7 mouse cellular contexts compared by ENCODE assay signal in the genomic region with DNA sequence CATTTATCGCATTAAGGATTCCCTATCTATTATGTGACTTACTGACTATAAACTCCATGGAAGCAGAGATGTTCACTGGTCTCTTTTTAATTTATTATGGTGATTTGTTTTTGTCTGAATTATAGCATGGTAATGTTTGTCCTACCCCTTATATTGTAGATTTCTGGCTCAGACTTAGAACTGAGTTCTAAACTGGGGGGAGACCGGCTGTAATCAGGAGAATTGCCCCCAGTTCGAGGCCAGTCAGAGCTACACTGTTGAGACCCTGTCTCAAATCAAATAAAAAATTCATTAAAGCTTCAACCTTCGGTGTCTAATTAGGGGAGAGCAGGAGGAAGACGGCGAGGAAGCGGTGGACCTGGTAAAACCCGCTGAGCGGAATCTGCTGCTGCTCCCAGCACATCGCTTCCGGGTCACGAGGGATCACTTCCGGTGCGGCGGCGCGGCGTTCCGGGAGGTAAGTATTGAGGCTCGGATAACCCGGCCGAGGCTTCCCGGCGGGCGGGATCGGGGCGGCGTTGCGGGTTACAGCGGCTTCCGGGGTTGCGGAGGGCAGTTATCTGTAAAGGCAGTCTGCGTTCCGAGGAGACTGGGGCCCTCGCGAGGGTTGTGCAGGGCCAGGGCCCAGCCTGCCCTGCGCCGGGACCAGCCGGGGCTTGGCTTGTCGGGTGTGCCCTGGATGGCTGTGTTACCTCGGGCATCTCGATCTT. TPM values are rescaled to one million over a fixed set of nuclear protein-coding genes. Genes with fewer than 3 reads are reported as not detected.
A peak's percentile ranks its signal among the peaks of the same experiment; 100 is the strongest.
DNase-seq lines count a peak whose midpoint lies in the region; ATAC-seq lines count a peak whose summit lies in the region.

Manbal (plus strand) TSS at position 411 of the 710 bp plus-strand sequence.

- no peaks in the 10 kb centered on the region; the same call in 1 of the 2 replicates for H3K4me1 ChIP-seq in embryonic facial prominence, embryonic 11.5 days (ENCODE audit: control insufficient read depth, insufficient read depth, low read length)
- H3K4me1 ChIP-seq in limb, embryonic 11.5 days (ENCODE audit: control insufficient read depth, insufficient read depth, low read length): peaks cover 4% of the 10 kb centered on the region; the same call in 1 of the 2 replicates
- peaks cover 19% of the 10 kb centered on the region for H3K4me1 ChIP-seq in midbrain, embryonic 14.5 days (ENCODE audit: control insufficient read depth, insufficient read depth, low read length)

- H3K9me3 ChIP-seq in embryonic facial prominence, embryonic 11.5 days (replicated peaks; ENCODE audit: control insufficient read depth, low read length): no peaks in the 10 kb centered on the region
- no peaks in the 10 kb centered on the region for H3K9me3 ChIP-seq in limb, embryonic 11.5 days (ENCODE audit: control insufficient read depth, low read length)
- no peaks in the 10 kb centered on the region for H3K9me3 ChIP-seq in midbrain, embryonic 14.5 days (ENCODE audit: control insufficient read depth, low read length)

- peak; percentile 87 for ATAC-seq in embryonic facial prominence, embryonic 11.5 days (replicated peaks; ENCODE audit: insufficient number of reproducible peaks, low FRiP score, low TSS enrichment, low read depth)
- peak; percentile 81 for ATAC-seq in limb, embryonic 11.5 days (ENCODE audit: insufficient number of reproducible peaks, low FRiP score, low TSS enrichment, low read depth)
- ATAC-seq in midbrain, embryonic 14.5 days (ENCODE audit: low FRiP score, low TSS enrichment): peak; percentile 86

- H3K9ac ChIP-seq in embryonic facial prominence, embryonic 11.5 days (replicated peaks; ENCODE audit: low read length): peak within 1 kb of the TSS; percentile 96
- H3K9ac ChIP-seq in limb, embryonic 11.5 days (ENCODE audit: low read length): peak within 1 kb of the TSS; percentile 97
- H3K9ac ChIP-seq in midbrain, embryonic 14.5 days (replicated peaks; ENCODE audit: low read length): peak within 1 kb of the TSS; percentile 90

- 5% methylated on average over 42 of the region's 42 CpGs for WGBS in embryonic facial prominence, embryonic 11.5 days
- WGBS in limb, embryonic 11.5 days: 3% methylated on average over 42 of the region's 42 CpGs
- WGBS in midbrain, embryonic 14.5 days: 5% methylated on average over 42 of the region's 42 CpGs

- no peaks in the 10 kb centered on the region for H3K27me3 ChIP-seq in embryonic facial prominence, embryonic 11.5 days (ENCODE audit: control insufficient read depth, insufficient read depth, low read length)
- H3K27me3 ChIP-seq in limb, embryonic 11.5 days (ENCODE audit: control insufficient read depth, insufficient read depth, low read length): no peaks in the 10 kb centered on the region
- H3K27me3 ChIP-seq in midbrain, embryonic 14.5 days (ENCODE audit: control insufficient read depth, insufficient read depth, low read length): no peaks in the 10 kb centered on the region

- H3K27ac ChIP-seq in embryonic facial prominence, embryonic 11.5 days (replicated peaks; ENCODE audit: low read depth, low read length): peak within 1 kb of the TSS; percentile 74
- H3K27ac ChIP-seq in limb, embryonic 11.5 days (replicated peaks; ENCODE audit: low read depth, low read length): peak within 1 kb of the TSS; percentile 82
- peak within 1 kb of the TSS; percentile 92 for H3K27ac ChIP-seq in midbrain, embryonic 14.5 days (replicated peaks; ENCODE audit: low read depth, low read length)

- peak within 1 kb of the TSS; percentile 85 for H3K4me3 ChIP-seq in embryonic facial prominence, embryonic 11.5 days (ENCODE audit: low read depth, low read length)
- H3K4me3 ChIP-seq in limb, embryonic 11.5 days (ENCODE audit: low read depth, low read length): peak within 1 kb of the TSS; percentile 92
- H3K4me3 ChIP-seq in midbrain, embryonic 14.5 days (replicated peaks; ENCODE audit: low read depth, low read length): peak within 1 kb of the TSS; percentile 86

- peak; percentile 97 for DNase-seq in adrenal gland, postnatal 14 days
- DNase-seq in embryonic facial prominence, embryonic 11.5 days (ENCODE audit: low spot score): peak; percentile 93
- DNase-seq in heart, adult 11 months: peak; percentile 99
- DNase-seq in kidney, adult 18-20 months: peak; percentile 98
- peak; percentile 99 for DNase-seq in limb, embryonic 11.5 days (ENCODE audit: low spot score)
- DNase-seq in midbrain, embryonic 14.5 days: peak; percentile 94
- DNase-seq in spleen, adult 18-20 months: peak; percentile 90 to 97

- H3K4me2 ChIP-seq in embryonic facial prominence, embryonic 11.5 days (ENCODE audit: low read depth, low read length): peak within 1 kb of the TSS; percentile 70
- peak within 1 kb of the TSS; percentile 88 for H3K4me2 ChIP-seq in limb, embryonic 11.5 days (ENCODE audit: low read depth, severe bottlenecking)
- peak within 1 kb of the TSS; percentile 88 for H3K4me2 ChIP-seq in midbrain, embryonic 14.5 days (ENCODE audit: low read length)

- no peaks in the 10 kb centered on the region for H3K36me3 ChIP-seq in embryonic facial prominence, embryonic 11.5 days (replicated peaks; ENCODE audit: control insufficient read depth, insufficient read depth, low read depth, low read length)
- H3K36me3 ChIP-seq in limb, embryonic 11.5 days (ENCODE audit: control insufficient read depth, insufficient read depth, low read length): no peaks in the 10 kb centered on the region
- H3K36me3 ChIP-seq in midbrain, embryonic 14.5 days (ENCODE audit: control insufficient read depth, insufficient read depth, low read length): peaks cover under 1% of the 10 kb centered on the region; the same call in 1 of the 2 replicates

RNA-seq across cellular contexts. Expression of gene Manbal, which starts in this region (rescaled TPM):
- 29.4 and 35.4 TPM in 2 replicates for total RNA-seq in adrenal gland, postnatal 14 days (2021)
- 33.4 and 38.5 TPM in 2 replicates for polyA plus RNA-seq in embryonic facial prominence, embryonic 11.5 days (2014; fragmentation: Nextera tagmentation; extraction: Ambion mirVana)
- 38.1 and 38.3 TPM in 2 replicates for polyA plus RNA-seq in limb, embryonic 11.5 days (2014; fragmentation: Nextera tagmentation; extraction: Ambion mirVana)
- polyA plus RNA-seq in midbrain, embryonic 14.5 days (2014; fragmentation: Nextera tagmentation; extraction: Ambion mirVana): 47.8 and 89.9 TPM in 2 replicates

Comparison
In these comparisons a context has a peak if more than half of its experiments do, and no peak if none do; other contexts are left out.
1. Peak in every context shown above with its lines: DNase-seq, ATAC-seq, H3K4me3 ChIP-seq and H3K27ac ChIP-seq.